In the genomic region with DNA sequence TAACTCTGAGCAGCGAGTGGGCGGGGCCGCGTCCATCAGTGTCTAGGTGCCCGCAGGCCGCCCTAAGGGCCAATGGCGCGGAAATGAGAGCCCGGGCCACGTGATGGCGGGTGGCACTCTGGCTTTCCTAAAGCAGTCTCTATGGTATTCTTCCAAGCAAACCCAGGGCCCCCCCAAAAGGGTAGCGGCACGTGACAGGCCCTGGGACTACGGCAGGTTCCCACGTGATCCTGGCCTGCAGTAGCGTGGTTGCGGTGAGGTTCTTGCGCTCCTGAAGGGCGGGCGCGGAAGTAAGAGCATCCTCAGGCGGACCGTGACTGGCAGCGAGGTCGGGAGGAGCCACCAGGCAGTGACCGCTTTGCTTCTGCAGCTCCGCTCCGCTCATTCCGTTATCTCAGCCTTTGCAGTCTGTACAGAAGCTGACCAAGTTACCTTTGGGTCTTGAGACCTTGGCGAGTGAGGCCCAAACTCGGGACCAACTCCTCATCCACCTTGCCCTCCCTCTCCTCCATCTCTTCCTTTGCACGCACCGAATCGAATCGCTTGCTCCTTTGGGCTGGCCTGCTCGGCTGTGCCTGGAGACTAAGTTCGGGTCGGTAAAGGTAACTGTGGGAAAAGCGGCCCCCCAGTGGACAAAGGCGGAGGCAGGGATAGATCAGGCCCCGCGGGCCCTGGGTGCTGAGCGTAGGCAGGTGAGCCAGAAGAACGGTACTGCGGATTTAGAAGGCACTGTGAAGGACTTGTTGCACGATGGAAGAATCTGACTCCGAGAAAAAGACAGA, we compare ENCODE assay signal across 8 mouse cellular contexts. TPM values are rescaled to one million over a fixed set of nuclear protein-coding genes. Genes with fewer than 3 reads are reported as not detected.
DNase-seq lines count a peak whose midpoint lies in the region; ATAC-seq and TF ChIP-seq lines count a peak whose summit lies in the region.

A gene (plus strand): TSS at position 248 of the 782 bp plus-strand sequence.

- H3K4me1 ChIP-seq in forebrain, embryonic 10.5 days: peaks cover 19% of the 10 kb centered on the region
- no peaks in the 10 kb centered on the region for H3K4me1 ChIP-seq in heart, embryonic 15.5 days (replicated peaks)
- H3K4me1 ChIP-seq in liver, embryonic 13.5 days (replicated peaks): no peaks in the 10 kb centered on the region
- H3K4me1 ChIP-seq in stomach, embryonic 14.5 days (ENCODE audit: control insufficient read depth, insufficient read depth, low read length): no peaks in the 10 kb centered on the region

- no peaks in the 10 kb centered on the region for H3K9me3 ChIP-seq in forebrain, embryonic 10.5 days
- no peaks in the 10 kb centered on the region for H3K9me3 ChIP-seq in heart, embryonic 15.5 days (replicated peaks)
- H3K9me3 ChIP-seq in liver, embryonic 13.5 days (replicated peaks): no peaks in the 10 kb centered on the region
- no peaks in the 10 kb centered on the region for H3K9me3 ChIP-seq in stomach, embryonic 14.5 days (ENCODE audit: control insufficient read depth, low read depth, low read length)

- no peaks in the 10 kb centered on the region for H3K27me3 ChIP-seq in C2C12 (ENCODE audit: control insufficient read depth, insufficient read depth, insufficient read length)
- peaks cover 41% of the 10 kb centered on the region for H3K27me3 ChIP-seq in forebrain, embryonic 10.5 days (ENCODE audit: poor library complexity, severe bottlenecking)
- H3K27me3 ChIP-seq in heart, embryonic 15.5 days: no peaks in the 10 kb centered on the region
- H3K27me3 ChIP-seq in liver, embryonic 13.5 days: peaks cover 17% of the 10 kb centered on the region; the same call in 1 of the 2 replicates
- H3K27me3 ChIP-seq in stomach, embryonic 14.5 days (ENCODE audit: control insufficient read depth, insufficient read depth, low read length): no peaks in the 10 kb centered on the region

- peak; percentile 91 for ATAC-seq in heart, embryonic 15.5 days (replicated peaks; ENCODE audit: insufficient number of reproducible peaks, insufficient read depth, low FRiP score, low read depth)
- peak; percentile 93 for ATAC-seq in liver, embryonic 13.5 days (ENCODE audit: low read depth)
- ATAC-seq in stomach, embryonic 14.5 days (ENCODE audit: insufficient number of reproducible peaks, insufficient read depth, low FRiP score, low read depth): peak; percentile 98

- peak within 1 kb of the TSS; percentile 70 for H3K4me2 ChIP-seq in heart, embryonic 15.5 days
- peak within 1 kb of the TSS; percentile 67 for H3K4me2 ChIP-seq in liver, embryonic 13.5 days
- peak within 1 kb of the TSS; percentile 50 for H3K4me2 ChIP-seq in stomach, embryonic 14.5 days (replicated peaks; ENCODE audit: low read depth, low read length)

- 17% methylated on average over 47 of the region's 47 CpGs for WGBS in forebrain, embryonic 10.5 days
- 16% methylated on average over 47 of the region's 47 CpGs for WGBS in heart, embryonic 15.5 days
- 15% methylated on average over 47 of the region's 47 CpGs for WGBS in liver, embryonic 13.5 days (ENCODE audit: insufficient replicate concordance)
- WGBS in stomach, embryonic 14.5 days: 16% methylated on average over 47 of the region's 47 CpGs

- peak within 1 kb of the TSS; percentile 86 for H3K27ac ChIP-seq in forebrain, embryonic 10.5 days
- H3K27ac ChIP-seq in heart, embryonic 15.5 days: 0 out of 2 replicates have a peak within 1 kb of the TSS, but pooled peaks have one; percentile 40
- no peak within 1 kb of the TSS for H3K27ac ChIP-seq in liver, embryonic 13.5 days
- no peak within 1 kb of the TSS for H3K27ac ChIP-seq in stomach, embryonic 14.5 days (ENCODE audit: low read length)

- no peaks in the 10 kb centered on the region for H3K79me2 ChIP-seq in C2C12 (ENCODE audit: control insufficient read depth, insufficient read depth)

- peak within 1 kb of the TSS; percentile 43; the same call in 1 of the 2 replicates for H3K9ac ChIP-seq in heart, embryonic 15.5 days
- H3K9ac ChIP-seq in liver, embryonic 13.5 days: peak within 1 kb of the TSS; percentile 22; the same call in 1 of the 2 replicates
- H3K9ac ChIP-seq in stomach, embryonic 14.5 days (replicated peaks; ENCODE audit: low read depth, low read length): no peak within 1 kb of the TSS

- peak within 1 kb of the TSS; percentile 68 for H3ac ChIP-seq in C2C12 (ENCODE audit: control insufficient read depth, insufficient read length, low read depth)

- H3K4me3 ChIP-seq in C2C12 (ENCODE audit: insufficient read depth, poor library complexity, severe bottlenecking): peak within 1 kb of the TSS; percentile 6
- peak within 1 kb of the TSS; percentile 58 for H3K4me3 ChIP-seq in forebrain, embryonic 10.5 days
- H3K4me3 ChIP-seq in heart, embryonic 15.5 days: peak within 1 kb of the TSS; percentile 58
- peak within 1 kb of the TSS; percentile 48 for H3K4me3 ChIP-seq in liver, embryonic 13.5 days (replicated peaks)
- H3K4me3 ChIP-seq in stomach, embryonic 14.5 days (ENCODE audit: low read depth, low read length): peak within 1 kb of the TSS; percentile 36

- TF ChIP-seq CTCF in C2C12 (IDR thresholded peaks at IDR 0.05; ENCODE audit: control insufficient read depth, insufficient read depth, insufficient read length): no peak

- no peaks in the 10 kb centered on the region for H3K79me3 ChIP-seq in C2C12 (ENCODE audit: low read depth)

- H3K36me3 ChIP-seq in C2C12 (ENCODE audit: control insufficient read depth, insufficient read depth): no peaks in the 10 kb centered on the region
- H3K36me3 ChIP-seq in forebrain, embryonic 10.5 days (replicated peaks): peaks cover 11% of the 10 kb centered on the region
- no peaks in the 10 kb centered on the region for H3K36me3 ChIP-seq in heart, embryonic 15.5 days
- H3K36me3 ChIP-seq in liver, embryonic 13.5 days: no peaks in the 10 kb centered on the region
- no peaks in the 10 kb centered on the region for H3K36me3 ChIP-seq in stomach, embryonic 14.5 days (ENCODE audit: control insufficient read depth, insufficient read depth, low read length)

- peak; percentile 46 for DNase-seq in c-Kit-positive CD71-negative TER-119-negative erythroid progenitor cells, embryonic 14.5 days (ENCODE audit: low read depth)
- DNase-seq in forebrain, embryonic 10.5 days (ENCODE audit: extremely low spot score, low spot score): peak; percentile 81
- peak; percentile 80 to 89 for DNase-seq in kidney, postnatal 25 days
- DNase-seq in liver, embryonic 13.5 days: peak; percentile 48
- DNase-seq in natural killer cell, adult 2 months (ENCODE audit: low spot score in 2 of 2): peak; percentile 84 to 85

TF ChIP-seq in C2C12, 6 proteins besides CTCF, POLR2A, EP300 and RAD21:
- TF ChIP-seq USF1 (IDR thresholded peaks at IDR 0.05; ENCODE audit: low read depth) (peak; percentile 60), MYOG (IDR thresholded peaks at IDR 0.05; ENCODE audit: control insufficient read depth, extremely low read depth, insufficient read length) (no peak)
TF ChIP-seq in C2C12: peak in this region for 1.

RNA-seq across cellular contexts. Expression of the gene that starts here (rescaled TPM):
- polyA plus RNA-seq in C2C12 (2012; fragmentation: generic; extraction: Trizol): 1.4 TPM
- 9.8 and 10.5 TPM in 2 replicates for polyA plus RNA-seq in forebrain, embryonic 10.5 days (2016; fragmentation: Nextera tagmentation; extraction: Ambion mirVana)
- 1.1 and 1.6 TPM in 2 replicates for polyA plus RNA-seq in heart, embryonic 15.5 days (2015; fragmentation: Nextera tagmentation; extraction: Ambion mirVana)
- 0.54 and 0.87 TPM in 2 replicates for polyA plus RNA-seq in liver, embryonic 13.5 days (2015; fragmentation: Nextera tagmentation; extraction: Ambion mirVana)
- polyA plus RNA-seq in stomach, embryonic 14.5 days (2014; fragmentation: Nextera tagmentation; extraction: Ambion mirVana): 2.1 and 3.2 TPM in 2 replicates

Comparison
In these comparisons a context has a peak if more than half of its experiments do, and no peak if none do; other contexts are left out.
1. Peak in DNase-seq, ATAC-seq, H3K4me3 ChIP-seq, H3K9ac ChIP-seq and H3K4me2 ChIP-seq in liver, embryonic 13.5 days; RNA of the gene not detected or under 1 TPM.
2. H3K4me3 ChIP-seq: peak in every context shown above with its lines; median percentile 58 in forebrain, embryonic 10.5 days; 58 in heart, embryonic 15.5 days; 48 in liver, embryonic 13.5 days; 36 in stomach, embryonic 14.5 days; 6 in C2C12.
3. H3K27ac ChIP-seq: peak in forebrain, embryonic 10.5 days (single experiment) and heart, embryonic 15.5 days (single experiment); none in liver, embryonic 13.5 days (single experiment) and stomach, embryonic 14.5 days (single experiment).
4. Peak in every context shown above with its lines, with median percentiles within 50 percentile points of each other: DNase-seq, ATAC-seq and H3K4me2 ChIP-seq.